In genomic region chr8:65180447-65180846, GRCm38 (mm10) we compare ENCODE assay signal across 26 mouse cellular contexts. TPM values are rescaled to one million over a fixed set of nuclear protein-coding genes. Genes with fewer than 3 reads are reported as not detected.
DNase-seq lines count a peak whose midpoint lies in the region; ATAC-seq lines count a peak whose summit lies in the region.
"Had no signal": no experiment of that assay in that cellular context is flagged by ENCODE, and none has a peak within 500 bp of the region (broad histone marks: within the 10 kb centered on the region; RNA-seq: fewer than 3 reads in every experiment).

No protein-coding gene starts in this region.

- no peak for DNase-seq in kidney, postnatal 36 days
- peak; percentile 24 for DNase-seq in neural tube, embryonic 10.5 days (ENCODE audit: extremely low spot score, low spot score)
- peak; percentile 25 for DNase-seq in embryo, embryonic 9.5 days (ENCODE audit: extremely low spot score)
- no peak for DNase-seq in frontal cortex, adult 2 months (ENCODE audit: extremely low spot score in 1 of 2, low spot score in 1 of 2)
- no peak for DNase-seq in spleen, postnatal 4 days (ENCODE audit: low spot score in 2 of 2)
- DNase-seq: adrenal gland, postnatal 14 days; cerebellum, adult 11-12 months; cerebellum, adult 9-10 months; cerebellum, postnatal 25 days; gastrocnemius, postnatal 14 days; heart, adult 2 months; heart, postnatal 14 days had no signal

- no peak overlapping the region for H3K4me2 ChIP-seq in kidney, embryonic 14.5 days (replicated peaks; ENCODE audit: low read depth, low read length)
- no peak overlapping the region for H3K4me2 ChIP-seq in neural tube, embryonic 15.5 days
- H3K4me2 ChIP-seq: embryonic facial prominence, embryonic 15.5 days; heart, embryonic 11.5 days; heart, embryonic 15.5 days; hindbrain, embryonic 15.5 days had no signal

- no peak overlapping the region for H3K27ac ChIP-seq in kidney, embryonic 14.5 days (ENCODE audit: low read depth, low read length)
- no peak overlapping the region for H3K27ac ChIP-seq in neural tube, embryonic 15.5 days (replicated peaks)
- H3K27ac ChIP-seq: embryonic facial prominence, embryonic 15.5 days; forebrain, embryonic 10.5 days; heart, adult 2 months; heart, embryonic 15.5 days; hindbrain, embryonic 15.5 days had no signal

- no peak overlapping the region for H3K9ac ChIP-seq in kidney, embryonic 14.5 days (ENCODE audit: low read depth, low read length)
- H3K9ac ChIP-seq in neural tube, embryonic 15.5 days (replicated peaks) = no peak overlapping the region
- H3K9ac ChIP-seq: embryonic facial prominence, embryonic 15.5 days; heart, embryonic 15.5 days; hindbrain, embryonic 15.5 days had no signal

- 36% methylated on average over 1 of the region's 1 CpGs for WGBS in kidney, embryonic 14.5 days
- WGBS in neural tube, embryonic 15.5 days = 22% methylated on average over 1 of the region's 1 CpGs

- no peaks in the 10 kb centered on the region for H3K9me3 ChIP-seq in kidney, embryonic 14.5 days (ENCODE audit: control insufficient read depth, low read length)
- no peaks in the 10 kb centered on the region for H3K9me3 ChIP-seq in neural tube, embryonic 15.5 days (replicated peaks)
- H3K9me3 ChIP-seq: embryonic facial prominence, embryonic 15.5 days; forebrain, embryonic 10.5 days; heart, embryonic 15.5 days; hindbrain, embryonic 15.5 days had no signal

- H3K4me3 ChIP-seq in kidney, embryonic 14.5 days (ENCODE audit: low read length) = no peak overlapping the region
- no peak overlapping the region for H3K4me3 ChIP-seq in neural tube, embryonic 15.5 days (replicated peaks)
- H3K4me3 ChIP-seq: embryonic facial prominence, embryonic 15.5 days; erythroblast, embryonic 14.5 days; forebrain, embryonic 10.5 days; heart, adult 2 months; heart, embryonic 15.5 days; hindbrain, embryonic 15.5 days had no signal

- no peaks in the 10 kb centered on the region for H3K27me3 ChIP-seq in kidney, embryonic 14.5 days (ENCODE audit: control insufficient read depth, insufficient read depth, low read length)
- H3K27me3 ChIP-seq in neural tube, embryonic 15.5 days (replicated peaks) = no peaks in the 10 kb centered on the region
- H3K27me3 ChIP-seq: CH12.LX; embryonic facial prominence, embryonic 15.5 days; heart, embryonic 15.5 days; hindbrain, embryonic 15.5 days had no signal

- peak; percentile 78 for ATAC-seq in kidney, embryonic 14.5 days (ENCODE audit: low FRiP score, low TSS enrichment)
- no peak for ATAC-seq in neural tube, embryonic 15.5 days (ENCODE audit: low FRiP score)
- ATAC-seq: activated CD4-positive, CD25-positive, alpha-beta regulatory T cell, adult 4 months; forebrain, embryonic 14.5 days; Patski had no signal

- H3K36me3 ChIP-seq in kidney, embryonic 14.5 days (ENCODE audit: control insufficient read depth, insufficient read depth, low read length) = no peaks in the 10 kb centered on the region
- H3K36me3 ChIP-seq in neural tube, embryonic 15.5 days = no peaks in the 10 kb centered on the region
- H3K36me3 ChIP-seq: embryonic facial prominence, embryonic 15.5 days; forebrain, embryonic 10.5 days; heart, embryonic 15.5 days; hindbrain, embryonic 15.5 days had no signal

- no peaks in the 10 kb centered on the region for H3K4me1 ChIP-seq in kidney, embryonic 14.5 days (ENCODE audit: control insufficient read depth, insufficient read depth, low read length)
- H3K4me1 ChIP-seq in neural tube, embryonic 15.5 days = no peaks in the 10 kb centered on the region
- H3K4me1 ChIP-seq: embryonic facial prominence, embryonic 15.5 days; heart, embryonic 15.5 days; hindbrain, embryonic 15.5 days had no signal

RNA-seq across cellular contexts. Expression of gene BC030870, which starts 51.1 kb away (rescaled TPM):
- polyA plus RNA-seq in kidney, embryonic 14.5 days (2014; fragmentation: Nextera tagmentation; extraction: Ambion mirVana) = 0.32 TPM in 1 of 2 replicates, not detected in the other
- polyA plus RNA-seq in neural tube, embryonic 15.5 days (2015; fragmentation: Nextera tagmentation; extraction: Ambion mirVana) = 1.1 TPM in 1 of 2 replicates, not detected in the other
- polyA plus RNA-seq in frontal cortex, adult 2 months (2012; rRNA removed) = not detected in 2 replicates
- polyA plus RNA-seq: cortical plate, adult 2 months; erythroblast, embryonic 14.5 days; forebrain, embryonic 10.5 days; forebrain, embryonic 14.5 days; gonadal fat pad, adult 2 months; heart, adult 2 months; heart, embryonic 11.5 days; heart, embryonic 15.5 days; Patski had no signal

Comparison
In these comparisons a context has a peak if more than half of its experiments do, and no peak if none do; other contexts are left out.
1. DNase-seq: peak in neural tube, embryonic 10.5 days (single experiment) and embryo, embryonic 9.5 days (single experiment); none in kidney, postnatal 36 days (0 of 2), frontal cortex, adult 2 months (0 of 2) and spleen, postnatal 4 days (0 of 2).